Comparison of ENCODE assay signal across 10 mouse cellular contexts in the genomic region with DNA sequence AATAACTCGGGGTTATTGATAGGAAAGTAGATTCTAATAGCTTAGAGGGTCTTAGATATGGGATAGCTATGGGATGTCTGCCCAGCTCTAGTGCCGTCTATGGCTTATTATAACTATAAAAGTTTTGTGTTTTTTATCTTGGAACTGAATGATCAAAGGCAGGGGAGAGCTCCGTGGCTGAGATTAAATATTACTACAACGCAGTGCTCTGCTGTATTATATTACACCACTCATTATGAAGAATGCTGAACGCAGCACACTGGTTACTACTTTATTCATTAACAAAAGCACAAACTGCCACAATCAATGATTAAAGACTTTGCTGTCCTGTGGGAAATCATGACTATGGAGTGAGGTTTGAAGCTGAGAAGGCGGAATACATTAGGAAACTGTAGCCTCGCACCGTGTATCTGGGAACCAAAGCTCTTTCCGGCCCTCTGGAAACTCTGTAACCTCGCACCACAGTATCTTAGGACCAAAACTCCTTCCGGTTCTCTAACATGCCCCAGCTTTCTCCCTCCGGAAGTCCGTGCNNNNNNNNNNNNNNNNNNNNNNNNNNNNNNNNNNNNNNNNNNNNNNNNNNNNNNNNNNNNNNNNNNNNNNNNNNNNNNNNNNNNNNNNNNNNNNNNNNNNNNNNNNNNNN. TPM values are rescaled to one million over a fixed set of nuclear protein-coding genes. Genes with fewer than 3 reads are reported as not detected.
DNase-seq lines count a peak whose midpoint lies in the region; ATAC-seq and TF ChIP-seq lines count a peak whose summit lies in the region.
"Had no signal": no experiment of that assay in that cellular context is flagged by ENCODE, and none has a peak within 500 bp of the region (broad histone marks: within the 10 kb centered on the region; RNA-seq: fewer than 3 reads in every experiment).

No protein-coding gene starts in this region.

- no peaks in the 10 kb centered on the region for H3K27me3 ChIP-seq in forebrain, embryonic 15.5 days
- no peaks in the 10 kb centered on the region for H3K27me3 ChIP-seq in forebrain, postnatal 0 days (ENCODE audit: insufficient read depth, low read length)
- no peaks in the 10 kb centered on the region for H3K27me3 ChIP-seq in stomach, embryonic 14.5 days (ENCODE audit: control insufficient read depth, insufficient read depth, low read length)
- no peaks in the 10 kb centered on the region for H3K27me3 ChIP-seq in stomach, postnatal 0 days (ENCODE audit: control insufficient read depth, insufficient read depth, low read length)
- no peaks in the 10 kb centered on the region for H3K27me3 ChIP-seq in lung, postnatal 0 days (replicated peaks; ENCODE audit: insufficient read depth, low read length)
- H3K27me3 ChIP-seq: limb, embryonic 12.5 days had no signal

- no peak overlapping the region for H3K4me2 ChIP-seq in forebrain, embryonic 15.5 days (replicated peaks)
- H3K4me2 ChIP-seq in forebrain, postnatal 0 days (ENCODE audit: low read depth) = no peak overlapping the region
- no peak overlapping the region for H3K4me2 ChIP-seq in stomach, embryonic 14.5 days (replicated peaks; ENCODE audit: low read depth, low read length)
- H3K4me2 ChIP-seq in stomach, postnatal 0 days (replicated peaks; ENCODE audit: low read depth) = no peak overlapping the region
- no peak overlapping the region for H3K4me2 ChIP-seq in lung, postnatal 0 days (replicated peaks; ENCODE audit: low read depth, low read length)
- H3K4me2 ChIP-seq: limb, embryonic 12.5 days had no signal

- H3K36me3 ChIP-seq in forebrain, embryonic 15.5 days = no peaks in the 10 kb centered on the region
- H3K36me3 ChIP-seq in forebrain, postnatal 0 days (ENCODE audit: insufficient read depth) = no peaks in the 10 kb centered on the region
- no peaks in the 10 kb centered on the region for H3K36me3 ChIP-seq in stomach, embryonic 14.5 days (ENCODE audit: control insufficient read depth, insufficient read depth, low read length)
- H3K36me3 ChIP-seq in stomach, postnatal 0 days (ENCODE audit: control insufficient read depth, insufficient read depth, low read length) = no peaks in the 10 kb centered on the region
- no peaks in the 10 kb centered on the region for H3K36me3 ChIP-seq in lung, postnatal 0 days (ENCODE audit: insufficient read depth, low read length)
- H3K36me3 ChIP-seq: limb, embryonic 12.5 days had no signal

- 0 out of 2 replicates have a peak, but pooled peaks cover 10% of the 10 kb centered on the region for H3K4me1 ChIP-seq in forebrain, embryonic 15.5 days
- H3K4me1 ChIP-seq in forebrain, postnatal 0 days (ENCODE audit: insufficient read depth) = no peaks in the 10 kb centered on the region
- H3K4me1 ChIP-seq in stomach, embryonic 14.5 days (ENCODE audit: control insufficient read depth, insufficient read depth, low read length) = no peaks in the 10 kb centered on the region
- no peaks in the 10 kb centered on the region for H3K4me1 ChIP-seq in stomach, postnatal 0 days (replicated peaks; ENCODE audit: control insufficient read depth, insufficient read depth)
- no peaks in the 10 kb centered on the region for H3K4me1 ChIP-seq in lung, postnatal 0 days (ENCODE audit: insufficient read depth, low read depth, low read length)
- H3K4me1 ChIP-seq: limb, embryonic 12.5 days had no signal

- no peak overlapping the region for H3K27ac ChIP-seq in forebrain, embryonic 15.5 days (replicated peaks)
- H3K27ac ChIP-seq in forebrain, postnatal 0 days (ENCODE audit: low read depth, low read length) = no peak overlapping the region
- H3K27ac ChIP-seq in stomach, embryonic 14.5 days (ENCODE audit: low read length) = peak overlapping the region; percentile 29; the same call in 1 of the 2 replicates
- H3K27ac ChIP-seq in stomach, postnatal 0 days (replicated peaks) = no peak overlapping the region
- H3K27ac ChIP-seq in lung, postnatal 0 days (ENCODE audit: low read length) = no peak overlapping the region
- H3K27ac ChIP-seq: limb, embryonic 12.5 days had no signal

- H3K9ac ChIP-seq in forebrain, embryonic 15.5 days (replicated peaks) = no peak overlapping the region
- no peak overlapping the region for H3K9ac ChIP-seq in forebrain, postnatal 0 days
- no peak overlapping the region for H3K9ac ChIP-seq in stomach, embryonic 14.5 days (replicated peaks; ENCODE audit: low read depth, low read length)
- no peak overlapping the region for H3K9ac ChIP-seq in stomach, postnatal 0 days (ENCODE audit: low read length)
- H3K9ac ChIP-seq in lung, postnatal 0 days (replicated peaks; ENCODE audit: low read depth) = no peak overlapping the region
- H3K9ac ChIP-seq: limb, embryonic 12.5 days had no signal

- H3K4me3 ChIP-seq in forebrain, embryonic 15.5 days = no peak overlapping the region
- no peak overlapping the region for H3K4me3 ChIP-seq in forebrain, postnatal 0 days (ENCODE audit: low read depth, low read length)
- no peak overlapping the region for H3K4me3 ChIP-seq in stomach, embryonic 14.5 days (ENCODE audit: low read depth, low read length)
- H3K4me3 ChIP-seq in stomach, postnatal 0 days (ENCODE audit: low read depth, low read length) = no peak overlapping the region
- H3K4me3 ChIP-seq in lung, postnatal 0 days (ENCODE audit: low read depth, low read length) = no peak overlapping the region
- H3K4me3 ChIP-seq: limb, embryonic 12.5 days; myocyte had no signal

- DNase-seq in forebrain, postnatal 0 days = no peak
- no peak for DNase-seq in stomach, postnatal 0 days (ENCODE audit: low spot score)
- peak; percentile 46 for DNase-seq in lung, postnatal 0 days (ENCODE audit: low spot score)
- DNase-seq in frontal cortex, postnatal 36 days (ENCODE audit: low spot score in 2 of 2) = no peak
- DNase-seq in cerebellum, adult 9-10 months = no peak
- DNase-seq in ovary, postnatal 14 days (ENCODE audit: low spot score) = no peak

- no peak for TF ChIP-seq EP300 in stomach, postnatal 0 days (optimal IDR thresholded peaks at IDR 0.05)
- TF ChIP-seq EP300 in lung, postnatal 0 days (IDR thresholded peaks at IDR 0.05) = no peak

- TF ChIP-seq CTCF in forebrain, postnatal 0 days (IDR thresholded peaks at IDR 0.05; ENCODE audit: low read depth) = no peak
- TF ChIP-seq CTCF in stomach, postnatal 0 days (IDR thresholded peaks at IDR 0.05; ENCODE audit: low read depth) = no peak
- TF ChIP-seq CTCF in lung, postnatal 0 days (IDR thresholded peaks at IDR 0.05) = no peak

- WGBS in forebrain, embryonic 15.5 days = 61% methylated on average over 13 of the region's 13 CpGs
- WGBS in forebrain, postnatal 0 days = 65% methylated on average over 13 of the region's 13 CpGs
- WGBS in stomach, embryonic 14.5 days = 59% methylated on average over 13 of the region's 13 CpGs
- 62% methylated on average over 13 of the region's 13 CpGs for WGBS in stomach, postnatal 0 days
- WGBS in lung, postnatal 0 days = 46% methylated on average over 13 of the region's 13 CpGs

- peak; percentile 43; the same call in 1 of the 2 replicates for ATAC-seq in forebrain, embryonic 15.5 days (replicated peaks)
- no peak for ATAC-seq in forebrain, postnatal 0 days
- no peak for ATAC-seq in stomach, embryonic 14.5 days (ENCODE audit: insufficient number of reproducible peaks, insufficient read depth, low FRiP score, low read depth)
- no peak for ATAC-seq in stomach, postnatal 0 days (ENCODE audit: low FRiP score, low TSS enrichment)
- peak; percentile 72 for ATAC-seq in lung, postnatal 0 days

- H3K9me3 ChIP-seq in forebrain, embryonic 15.5 days = no peaks in the 10 kb centered on the region
- no peaks in the 10 kb centered on the region for H3K9me3 ChIP-seq in forebrain, postnatal 0 days (ENCODE audit: low read length)
- no peaks in the 10 kb centered on the region for H3K9me3 ChIP-seq in stomach, embryonic 14.5 days (ENCODE audit: control insufficient read depth, low read depth, low read length)
- no peaks in the 10 kb centered on the region for H3K9me3 ChIP-seq in stomach, postnatal 0 days (ENCODE audit: control insufficient read depth, low read length)
- H3K9me3 ChIP-seq in lung, postnatal 0 days (ENCODE audit: low read length) = no peaks in the 10 kb centered on the region
- H3K9me3 ChIP-seq: limb, embryonic 12.5 days had no signal

RNA-seq across cellular contexts. Expression of a gene that starts 27.8 kb away (rescaled TPM):
- polyA plus RNA-seq in forebrain, embryonic 15.5 days (2015; fragmentation: Nextera tagmentation; extraction: Ambion mirVana) = 240 and 248 TPM in 2 replicates
- 161 and 203 TPM in 2 replicates for total RNA-seq in forebrain, postnatal 0 days (2014; rRNA removed)
- 163 and 220 TPM in 2 replicates for polyA plus RNA-seq in forebrain, postnatal 0 days (2015; fragmentation: Nextera tagmentation; extraction: Ambion mirVana)
- 79.6 and 84.7 TPM in 2 replicates for polyA plus RNA-seq in stomach, embryonic 14.5 days (2014; fragmentation: Nextera tagmentation; extraction: Ambion mirVana)
- 20.0 and 20.8 TPM in 2 replicates for polyA plus RNA-seq in stomach, postnatal 0 days (2015; fragmentation: Nextera tagmentation; extraction: Ambion mirVana)
- polyA plus RNA-seq in lung, postnatal 0 days (2015; fragmentation: Nextera tagmentation; extraction: Ambion mirVana) = 32.3 and 41.1 TPM in 2 replicates

Comparison
In these comparisons a context has a peak if more than half of its experiments do, and no peak if none do; other contexts are left out.
1. ATAC-seq: peak in forebrain, embryonic 15.5 days (single experiment) and lung, postnatal 0 days (single experiment); none in forebrain, postnatal 0 days (single experiment), stomach, embryonic 14.5 days (single experiment) and stomach, postnatal 0 days (single experiment).